Mouse (Mus musculus) limb, embryonic 10.5 days (tissue): ENCODE measurements around the gene Tgm4. TPM values are rescaled to one million over a fixed set of nuclear protein-coding genes. Genes with fewer than 3 reads are reported as not detected.

Experiments
- DNase-seq: peaks from one replicate; pipeline ENCODE4 v3.0.0-alpha.2; 2017; ENCODE audit warnings: low spot score
- H3K27ac ChIP-seq: fragments of 300-500 bp; sonication (generic); 2 replicates; pipeline ENCODE4 v1.5.1; 2016; ENCODE audit warnings: mild to moderate bottlenecking
- H3K27me3 ChIP-seq: fragments of 300-500 bp; sonication (generic); 2 replicates; pipeline ENCODE4 v1.6.1; 2016; ENCODE audit warnings: low read depth, mild to moderate bottlenecking; ENCODE audit not compliant: poor library complexity, severe bottlenecking
- H3K36me3 ChIP-seq: fragments of 300-500 bp; sonication (generic); 2 replicates; pipeline ENCODE4 v1.6.1; 2016; ENCODE audit warnings: mild to moderate bottlenecking, moderate library complexity
- H3K4me1 ChIP-seq: fragments of 300-500 bp; sonication (generic); 2 replicates; pipeline ENCODE4 v1.6.1; 2016
- H3K4me3 ChIP-seq: fragments of 300-500 bp; sonication (generic); 2 replicates; pipeline ENCODE4 v1.5.1; 2016; ENCODE audit warnings: mild to moderate bottlenecking, moderate library complexity
- H3K9me3 ChIP-seq: fragments of 300-500 bp; sonication (generic); replicated peaks from 2 replicates; pipeline ENCODE4 v1.6.1; 2016; ENCODE audit warnings: mild to moderate bottlenecking
- WGBS: fragments of 180-500 bp; shearing (Covaris S2); methylation state at CpG from one replicate; pipeline ENCODE4 v1.1.7; 2016; 5-methylcytosine and 5-hydroxymethylcytosine counted together
- polyA plus RNA-seq: library from polyadenylated mRNA; unstranded; fragments of >200 nt; fragmentation: Nextera tagmentation; extraction: Ambion mirVana; gene quantifications from 2 replicates; pipeline ENCODE4 v1.2.1, GENCODE M21; 2016

Tgm4 gene
- polyA plus RNA-seq, 1 experiment from 2014 or later = 0.64 TPM

DNA sequence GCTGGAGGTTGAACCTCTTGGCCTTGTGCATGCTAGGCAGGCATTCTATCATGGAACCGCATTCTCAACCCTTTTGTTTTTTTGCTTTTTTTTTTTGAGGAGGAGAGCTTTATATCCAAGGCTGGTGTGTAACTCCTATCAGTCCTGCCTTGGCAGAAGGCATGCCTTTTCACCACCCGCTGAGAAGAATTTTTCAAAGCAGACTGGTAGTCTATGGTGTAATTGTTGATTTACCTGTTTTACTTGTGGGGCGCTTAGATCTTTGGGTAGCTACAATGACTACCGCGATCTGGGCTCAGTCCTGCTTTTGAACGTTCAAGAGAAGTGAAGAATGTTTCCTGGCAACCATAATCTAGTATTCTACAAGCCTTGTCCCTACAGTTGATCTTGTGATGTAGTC lies 79.4 kb downstream of the Tgm4 start:
- peak overlapping the region; percentile 90 for H3K4me3 ChIP-seq
- H3K4me1 ChIP-seq = peaks cover 24% of the 10 kb centered on the region
- WGBS = 78% methylated on average over 6 of the region's 6 CpGs
- no peaks in the 10 kb centered on the region for H3K9me3 ChIP-seq
- H3K27me3 ChIP-seq = no peaks in the 10 kb centered on the region
- 0 out of 2 replicates have a peak overlapping the region, but pooled peaks have one; percentile 96 for H3K27ac ChIP-seq
- DNase-seq = no peak
- peaks cover 41% of the 10 kb centered on the region for H3K36me3 ChIP-seq

DNA sequence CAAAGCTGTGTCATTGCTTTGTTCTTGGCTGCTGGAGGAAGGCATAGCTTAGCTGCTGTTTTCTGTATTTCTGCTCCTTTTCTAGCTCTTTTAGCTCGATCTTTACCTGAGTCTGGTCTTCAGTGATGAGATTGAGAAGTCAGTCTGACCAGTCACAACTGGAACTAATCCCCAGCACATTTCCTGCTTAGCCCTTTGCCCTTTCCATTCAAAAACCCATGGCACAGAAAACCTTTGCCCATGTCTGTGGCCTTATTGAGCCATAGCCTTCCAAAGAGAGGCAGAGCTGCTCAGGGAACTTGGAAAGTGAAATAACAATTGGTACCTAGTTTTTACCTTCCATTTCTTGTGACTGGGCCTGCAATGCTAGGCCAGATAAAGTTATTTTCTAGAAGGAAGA lies 81.0 kb downstream of the Tgm4 start:
- WGBS = 64% methylated on average over 1 of the region's 1 CpGs
- Histone ChIP-seq H3K4me1 (peaks cover 19% of the 10 kb centered on the region), H3K36me3 (peaks cover 53% of the 10 kb centered on the region), H3K4me3 (no peak overlapping the region), H3K27me3 (no peaks in the 10 kb centered on the region), H3K27ac (no peak overlapping the region), H3K9me3 (no peaks in the 10 kb centered on the region)
- DNase-seq = no peak

Other genes starting within 250 kb of the Tgm4 start
- 3.9 and 5.3 TPM in 2 replicates for gene Tcaim, start 229.2 kb upstream of the Tgm4 start, polyA plus RNA-seq
- 0.65 TPM in 1 of 2 replicates, not detected in the other for gene Gm35549, start 190.7 kb upstream of the Tgm4 start, polyA plus RNA-seq
- gene Zfp445, start 168.7 kb upstream of the Tgm4 start, polyA plus RNA-seq = 66.4 and 82.5 TPM in 2 replicates
- 3.1 and 3.8 TPM in 2 replicates for gene Zkscan7, start 149.0 kb upstream of the Tgm4 start, polyA plus RNA-seq
- 31.7 and 35.7 TPM in 2 replicates for gene Zfp105, start 111.7 kb upstream of the Tgm4 start, polyA plus RNA-seq
- gene 1110059G10Rik, start 83.7 kb upstream of the Tgm4 start, polyA plus RNA-seq = 18.6 and 25.1 TPM in 2 replicates
- 83.2 and 95.1 TPM in 2 replicates for gene Kif15, start 83.7 kb upstream of the Tgm4 start, polyA plus RNA-seq
- gene Tmem42, start 13.4 kb upstream of the Tgm4 start, polyA plus RNA-seq = 9.6 and 13.3 TPM in 2 replicates
- 72.8 and 73.9 TPM in 2 replicates for gene Zdhhc3, start 78.5 kb downstream of the Tgm4 start, polyA plus RNA-seq
- 120 and 148 TPM in 2 replicates for gene Exosc7, start 78.5 kb downstream of the Tgm4 start, polyA plus RNA-seq
- 0.20 TPM in 1 of 2 replicates, not detected in the other for gene Clec3b, start 116.2 kb downstream of the Tgm4 start, polyA plus RNA-seq
- 2.8 and 3.5 TPM in 2 replicates for gene Cdcp1, start 181.3 kb downstream of the Tgm4 start, polyA plus RNA-seq
- gene Tmem158, start 226.0 kb downstream of the Tgm4 start, polyA plus RNA-seq = 4.2 and 4.9 TPM in 2 replicates